Mouse (Mus musculus) testis, adult 10 weeks (tissue): ENCODE results near the gene Tmem234. TPM values are rescaled to one million over a fixed set of nuclear protein-coding genes. Genes with fewer than 3 reads are reported as not detected.

Experiments
- polyA plus RNA-seq: library from polyadenylated mRNA; stranded (reverse); fragments of 350-450 nt; fragmentation: Illumina TruSeq; extraction: RNeasy Lipid Tissue Mini Kit (QIAGEN cat#74804); gene quantifications from one replicate; pipeline ENCODE4 v1.2.3, GENCODE M21; 2014; ENCODE audit warnings: low read depth, low replicate concordance

Gene Tmem234
- 20.7 TPM for polyA plus RNA-seq

GRCm38 (mm10) chr4:129600233-129601158, at the start of gene Tmem234, which contains the start of gene Eif3i:
TSS of gene Tmem234 (plus strand) at chr4:129600668.
TSS of gene Eif3i (minus strand) at chr4:129600648.

GRCm38 (mm10) chr4:129573430-129573829, 27.0 kb upstream of the Tmem234 start, which contains the start of gene Lck:
TSS of gene Lck (minus strand) at chr4:129573641.

GRCm38 (mm10) chr4:129578466-129578865, 22.0 kb upstream of the Tmem234 start, which contains the start of gene Fam167b:
TSS of gene Fam167b (minus strand) at chr4:129578549.

GRCm38 (mm10) chr4:129614093-129614492, 13.6 kb downstream of the Tmem234 start, which contains the start of gene Dcdc2b:
TSS of gene Dcdc2b (minus strand) at chr4:129614257.

GRCm38 (mm10) chr4:129618786-129619691, 18.6 kb downstream of the Tmem234 start, which contains the start of gene Iqcc:
TSS of gene Iqcc (minus strand) at chr4:129619099.

GRCm38 (mm10) chr4:129623681-129624091, 23.2 kb downstream of the Tmem234 start, which contains the start of gene Ccdc28b:
TSS of gene Ccdc28b (minus strand) at chr4:129623947.

GRCm38 (mm10) chr4:129640638-129641467, 40.4 kb downstream of the Tmem234 start, which contains the start of gene Txlna:
TSS of gene Txlna (minus strand) at chr4:129641065.

GRCm38 (mm10) chr4:129672083-129672877, 71.8 kb downstream of the Tmem234 start, which contains the start of gene Kpna6:
TSS of gene Kpna6 (minus strand) at chr4:129672767.

Other genes with a start within 250 kb of the Tmem234 start
- 1.0 TPM for gene Zbtb8a, start 222.6 kb upstream of the Tmem234 start, polyA plus RNA-seq
- gene Zbtb8b, start 159.8 kb upstream of the Tmem234 start, polyA plus RNA-seq = 1.9 TPM
- 12.7 TPM for gene Bsdc1, start 139.1 kb upstream of the Tmem234 start, polyA plus RNA-seq
- 76.5 TPM for gene Tssk3, start 109.6 kb upstream of the Tmem234 start, polyA plus RNA-seq
- not detected for gene Fam229a, start 109.5 kb upstream of the Tmem234 start, polyA plus RNA-seq
- 80.2 TPM for gene Marcksl1, start 87.1 kb upstream of the Tmem234 start, polyA plus RNA-seq
- gene Hdac1, start 58.0 kb upstream of the Tmem234 start, polyA plus RNA-seq = 125 TPM
- gene Lck, start 27.0 kb upstream of the Tmem234 start, polyA plus RNA-seq = 0.55 TPM
- gene Fam167b, start 22.1 kb upstream of the Tmem234 start, polyA plus RNA-seq = not detected
- gene Eif3i, start within 50 bp of the Tmem234 start, polyA plus RNA-seq = 18.7 TPM
- not detected for gene Dcdc2b, start 13.6 kb downstream of the Tmem234 start, polyA plus RNA-seq
- gene Iqcc, start 18.4 kb downstream of the Tmem234 start, polyA plus RNA-seq = 11.5 TPM
- 1.8 TPM for gene Ccdc28b, start 23.3 kb downstream of the Tmem234 start, polyA plus RNA-seq
- gene Txlna, start 40.4 kb downstream of the Tmem234 start, polyA plus RNA-seq = 6.8 TPM
- 296 TPM for gene Kpna6, start 72.1 kb downstream of the Tmem234 start, polyA plus RNA-seq
- 5.2 TPM for gene Tmem39b, start 96.2 kb downstream of the Tmem234 start, polyA plus RNA-seq
- gene Khdrbs1, start 141.6 kb downstream of the Tmem234 start, polyA plus RNA-seq = 99.4 TPM
- 544 TPM for gene Ptp4a2, start 210.6 kb downstream of the Tmem234 start, polyA plus RNA-seq